Mouse (Mus musculus) forebrain, embryonic 15.5 days (tissue): ENCODE measurements around the gene Dynlt1c. TPM values are rescaled to one million over a fixed set of nuclear protein-coding genes. Genes with fewer than 3 reads are reported as not detected.
"Not testable (repeated sequence)": the region's sequence is repeated elsewhere in the genome, so short reads cannot be mapped to it uniquely, and the experiment has no call there.

ENCODE experiments used
- ATAC-seq: fragments of 200-750 bp; cut with Nextera tagmentation; replicated peaks from 2 replicates; pipeline ENCODE4 v1.8.0; 2017; ENCODE audit warnings: mild to moderate bottlenecking, moderate TSS enrichment, moderate library complexity
- H3K27ac ChIP-seq: fragments of 300-500 bp; sonication (generic); replicated peaks from 2 replicates; pipeline ENCODE4 v1.5.1; 2015; ENCODE audit warnings: mild to moderate bottlenecking, inconsistent platforms
- H3K27me3 ChIP-seq: fragments of 300-500 bp; sonication (generic); 2 replicates; pipeline ENCODE4 v1.6.1; 2015; ENCODE audit warnings: inconsistent platforms
- H3K36me3 ChIP-seq: fragments of 300-500 bp; sonication (generic); 2 replicates; pipeline ENCODE4 v1.6.1; 2015; ENCODE audit warnings: mild to moderate bottlenecking, inconsistent platforms
- H3K4me1 ChIP-seq: fragments of 300-500 bp; sonication (generic); 2 replicates; pipeline ENCODE4 v1.6.1; 2015; ENCODE audit warnings: inconsistent platforms
- H3K4me2 ChIP-seq: fragments of 300-500 bp; sonication (generic); replicated peaks from 2 replicates; pipeline ENCODE4 v1.6.1; 2015; ENCODE audit warnings: mild to moderate bottlenecking, inconsistent platforms
- H3K4me3 ChIP-seq: fragments of 300-500 bp; sonication (generic); 2 replicates; pipeline ENCODE4 v1.5.1; 2015; ENCODE audit warnings: mild to moderate bottlenecking, inconsistent platforms
- H3K9ac ChIP-seq: fragments of 300-500 bp; sonication (generic); replicated peaks from 2 replicates; pipeline ENCODE4 v1.6.1; 2015; ENCODE audit warnings: mild to moderate bottlenecking, inconsistent platforms
- H3K9me3 ChIP-seq: fragments of 300-500 bp; sonication (generic); 2 replicates; pipeline ENCODE4 v1.6.1; 2016; ENCODE audit warnings: inconsistent platforms
- WGBS: fragments of 180-500 bp; shearing (Covaris S2); methylation state at CpG from one replicate; pipeline ENCODE4 v1.1.7; 2015; ENCODE audit warnings: mixed read lengths; 5-methylcytosine and 5-hydroxymethylcytosine counted together
- polyA plus RNA-seq: library from polyadenylated mRNA; unstranded; fragments of >200 nt; fragmentation: Nextera tagmentation; extraction: Ambion mirVana; gene quantifications from 2 replicates; pipeline ENCODE4 v1.2.1, GENCODE M21; 2015

Gene Dynlt1c
- polyA plus RNA-seq, 1 experiment from 2014 or later = 59.5 TPM

DNA sequence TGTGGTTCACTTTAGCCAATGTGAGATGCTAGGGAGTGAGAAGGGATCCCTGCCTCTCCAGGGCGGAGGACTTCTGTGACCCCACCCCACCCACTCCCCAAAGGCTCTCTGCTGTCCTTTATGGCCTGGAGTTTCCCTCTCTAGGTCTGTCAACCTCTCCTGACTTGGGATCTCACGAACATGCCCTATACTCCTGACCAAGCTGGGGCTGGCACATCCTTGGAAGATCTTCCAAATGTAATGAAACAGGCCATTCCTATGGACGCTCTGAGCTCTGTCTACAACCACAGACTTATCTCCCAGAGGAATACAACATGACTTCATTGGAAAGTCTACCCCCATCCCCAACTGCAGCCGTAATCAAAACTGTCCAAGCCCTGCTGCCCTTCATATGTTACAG lies 43.2 kb downstream of the Dynlt1c start:
- H3K4me3 ChIP-seq, H3K36me3 ChIP-seq, H3K4me1 ChIP-seq, H3K27me3 ChIP-seq, H3K27ac ChIP-seq, H3K4me2 ChIP-seq, H3K9me3 ChIP-seq, ATAC-seq, H3K9ac ChIP-seq: not testable (repeated sequence)
- 95% methylated on average over 4 of the region's 4 CpGs for WGBS

DNA sequence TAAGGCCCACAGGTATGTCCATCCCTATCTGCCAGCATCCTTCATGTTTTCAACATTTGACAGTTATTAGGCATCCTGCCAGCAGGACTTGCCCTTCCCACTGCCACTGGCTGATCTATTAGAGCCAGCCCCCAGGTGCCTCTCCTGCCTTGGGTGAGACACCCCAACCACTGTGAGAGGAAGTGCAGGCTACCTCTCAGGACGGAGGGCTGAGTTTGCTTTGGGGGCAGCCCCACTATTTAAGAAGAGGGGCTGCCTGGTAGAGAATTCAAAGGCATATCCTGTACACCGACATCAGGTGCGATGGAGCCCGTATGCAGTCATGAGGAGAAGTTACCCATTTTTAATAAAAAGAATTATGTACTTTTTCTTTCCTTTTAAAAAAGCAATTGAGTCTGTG lies 44.2 kb downstream of the Dynlt1c start:
- 87% methylated on average over 4 of the region's 4 CpGs for WGBS
- H3K9ac ChIP-seq, H3K9me3 ChIP-seq, H3K27me3 ChIP-seq, H3K4me1 ChIP-seq, H3K27ac ChIP-seq, H3K36me3 ChIP-seq, H3K4me2 ChIP-seq, H3K4me3 ChIP-seq, ATAC-seq: not testable (repeated sequence)

DNA sequence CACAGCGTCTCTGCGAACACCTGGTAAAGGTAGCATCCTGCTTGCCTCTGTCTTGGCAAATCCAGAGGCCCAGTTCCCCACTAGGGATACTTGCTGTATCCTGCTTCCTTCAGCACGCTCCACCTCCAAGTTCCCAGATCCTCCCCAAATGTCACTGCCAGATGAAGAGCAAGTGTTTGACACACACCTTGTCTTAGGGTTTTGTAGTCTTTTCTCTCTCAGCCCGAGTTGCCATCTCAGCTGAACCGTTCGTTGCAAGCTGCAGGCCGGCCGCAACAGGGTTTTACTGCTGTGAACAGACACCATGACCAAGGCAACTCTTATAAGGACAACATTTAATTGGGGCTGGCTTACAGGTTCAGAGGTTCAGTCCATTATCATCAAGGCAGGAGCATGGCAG lies 45.4 kb downstream of the Dynlt1c start:
- not testable (repeated sequence) for ATAC-seq, H3K4me3 ChIP-seq, H3K36me3 ChIP-seq, H3K9me3 ChIP-seq, H3K27ac ChIP-seq, H3K9ac ChIP-seq, H3K4me1 ChIP-seq, H3K4me2 ChIP-seq, H3K27me3 ChIP-seq
- WGBS = 97% methylated on average over 8 of the region's 8 CpGs

DNA sequence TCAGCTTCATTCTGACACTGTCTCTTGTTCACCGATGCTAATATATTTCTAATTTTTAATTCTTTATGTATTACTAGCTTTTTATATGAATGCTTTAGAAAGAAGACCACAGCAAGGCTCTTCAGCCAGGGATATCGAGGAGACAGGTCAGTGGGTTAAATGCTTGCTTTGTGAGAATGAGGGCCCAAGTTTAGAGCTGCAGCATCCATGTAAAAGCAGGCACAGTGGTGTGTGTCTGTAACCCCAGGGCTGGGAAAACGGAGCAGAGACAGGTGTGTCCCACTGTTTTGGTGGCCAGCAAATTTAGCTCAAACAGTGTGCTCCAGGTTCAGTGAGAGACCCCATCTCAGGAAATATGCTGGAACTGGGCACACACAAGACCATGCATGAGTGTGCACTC lies 46.0 kb downstream of the Dynlt1c start:
- not testable (repeated sequence) for H3K27me3 ChIP-seq, H3K4me3 ChIP-seq, H3K36me3 ChIP-seq, H3K9ac ChIP-seq, H3K9me3 ChIP-seq, H3K27ac ChIP-seq, H3K4me1 ChIP-seq, H3K4me2 ChIP-seq, ATAC-seq
- WGBS = 98% methylated on average over 3 of the region's 3 CpGs

DNA sequence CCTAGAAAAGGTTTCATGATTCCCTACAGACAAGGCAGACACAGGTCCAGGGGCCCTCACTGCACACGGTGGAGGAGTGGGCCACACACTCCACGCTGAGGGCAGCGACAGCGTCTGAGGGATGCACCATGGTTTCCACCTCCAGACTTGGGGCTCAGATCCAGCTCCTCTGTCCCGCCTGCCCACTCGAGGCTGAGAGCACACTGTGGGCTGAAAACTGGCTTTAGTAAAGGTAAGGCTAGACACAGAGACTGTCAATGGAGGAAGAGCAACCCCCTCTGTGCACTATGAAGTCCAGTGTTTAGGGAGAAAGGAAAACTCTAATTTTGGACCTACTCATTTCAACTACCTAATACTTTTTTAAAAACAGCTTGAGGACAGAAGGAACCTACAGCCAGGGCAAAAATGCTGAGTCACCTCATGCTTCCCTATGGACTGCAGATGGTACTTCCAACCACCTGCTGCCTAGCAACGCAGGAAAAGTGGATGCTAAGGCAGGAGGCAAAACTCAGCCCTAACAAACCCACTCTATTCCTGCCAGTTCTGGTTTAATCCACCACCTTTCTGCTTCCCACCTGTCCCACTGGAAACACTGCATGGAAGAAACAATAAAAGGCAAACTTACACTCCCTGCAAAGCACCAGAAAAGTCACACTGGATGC lies 49.6 kb downstream of the Dynlt1c start:
- WGBS = 88% methylated on average over 7 of the region's 7 CpGs
- H3K9me3 ChIP-seq, H3K9ac ChIP-seq, H3K27me3 ChIP-seq, ATAC-seq, H3K36me3 ChIP-seq, H3K27ac ChIP-seq, H3K4me1 ChIP-seq, H3K4me2 ChIP-seq, H3K4me3 ChIP-seq: not testable (repeated sequence)

DNA sequence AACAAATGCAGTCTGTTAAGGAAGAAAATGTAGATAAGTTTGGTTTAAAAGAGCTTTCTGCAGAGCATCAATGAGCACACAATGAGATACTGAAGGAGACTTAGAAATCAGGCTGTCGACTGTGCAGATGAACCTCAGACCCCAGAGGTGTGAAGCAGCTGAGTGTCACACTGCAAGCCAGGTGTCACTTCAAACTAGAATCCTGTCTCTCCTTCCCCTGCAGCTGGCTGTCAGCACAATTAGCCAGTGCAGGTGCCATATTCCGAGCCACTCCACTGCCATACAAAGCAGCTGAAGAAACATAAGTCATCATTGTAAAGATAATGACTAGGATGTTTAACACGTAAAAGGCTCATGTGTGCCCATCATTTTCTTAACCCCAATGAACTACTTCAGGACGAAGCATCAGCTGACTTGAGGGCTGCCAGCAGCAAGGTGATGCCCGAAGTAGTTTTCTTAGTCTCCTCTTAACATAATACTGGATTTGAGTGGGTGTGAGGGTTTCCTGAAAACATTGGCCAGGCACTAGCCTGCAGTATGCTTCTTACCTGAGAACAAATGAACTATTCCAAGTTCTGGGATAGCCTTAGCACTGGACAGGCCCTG lies 52.0 kb downstream of the Dynlt1c start:
- ATAC-seq, H3K27ac ChIP-seq, H3K4me3 ChIP-seq, H3K4me1 ChIP-seq, H3K9me3 ChIP-seq, H3K27me3 ChIP-seq, H3K4me2 ChIP-seq, H3K9ac ChIP-seq, H3K36me3 ChIP-seq: not testable (repeated sequence)
- WGBS = 70% methylated on average over 4 of the region's 5 CpGs

DNA sequence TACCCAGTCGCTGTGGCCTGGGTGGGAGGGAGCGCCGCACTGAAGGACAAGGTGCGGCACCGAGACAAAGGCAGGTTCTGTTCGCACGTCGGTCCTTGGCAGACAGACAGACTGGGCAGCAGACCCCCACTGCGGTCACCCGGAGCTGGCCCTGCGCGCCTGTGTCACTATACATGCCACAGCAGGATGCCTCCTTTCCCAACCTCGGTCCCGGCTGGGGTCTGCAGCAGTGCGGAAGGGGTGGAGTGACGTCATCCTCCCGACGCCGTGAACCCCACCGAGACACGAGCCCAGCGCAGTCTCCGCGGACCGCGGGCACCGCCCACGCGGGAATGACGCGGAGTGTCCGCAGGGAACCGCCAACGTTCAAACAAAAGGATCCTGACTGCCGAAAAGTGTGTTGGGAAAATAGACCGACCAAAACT lies 53.6 kb downstream of the Dynlt1c start:
- not testable (repeated sequence) for H3K27me3 ChIP-seq, H3K9me3 ChIP-seq, H3K4me1 ChIP-seq, H3K36me3 ChIP-seq
- peak overlapping the region; percentile 50 for H3K4me3 ChIP-seq
- ATAC-seq = peak; percentile 95
- H3K9ac ChIP-seq = peak overlapping the region; percentile 58
- under 1% methylated on average over 36 of the region's 36 CpGs for WGBS
- peak overlapping the region; percentile 91 for H3K27ac ChIP-seq
- peak overlapping the region; percentile 40 for H3K4me2 ChIP-seq

DNA sequence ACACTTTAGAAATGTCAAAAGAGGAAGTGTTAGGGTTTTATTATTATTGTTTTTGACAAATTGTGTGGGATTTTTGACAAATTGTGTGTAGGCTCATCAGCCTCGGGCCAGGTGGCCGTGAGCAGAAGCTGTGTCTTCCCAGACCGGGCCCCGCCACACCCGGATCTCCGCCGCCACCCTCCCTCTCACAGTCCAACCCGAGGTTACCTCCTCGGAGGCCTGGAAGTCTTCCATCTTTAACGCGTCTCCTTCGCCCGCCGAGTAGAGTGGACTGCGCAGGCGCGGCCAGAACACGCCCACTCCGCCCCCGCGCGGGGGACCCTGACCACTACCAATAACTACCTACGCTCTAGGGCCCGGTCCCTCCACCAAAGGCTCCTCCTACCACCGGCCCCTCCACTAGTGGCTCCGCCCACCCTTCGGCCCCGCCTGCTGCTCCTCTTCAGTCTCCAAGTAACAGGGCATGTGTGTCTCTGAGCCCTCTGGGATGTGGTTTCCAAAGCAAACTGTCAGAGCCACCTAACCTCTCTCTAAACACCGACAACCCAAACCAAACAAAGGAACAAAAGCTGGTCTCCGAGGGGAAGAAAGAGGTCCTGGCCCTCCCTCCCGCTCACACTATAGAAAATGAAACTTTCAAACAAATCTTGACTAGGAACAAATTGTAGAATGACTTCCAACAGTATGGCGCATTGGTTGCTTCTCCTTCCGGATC lies 54.3 kb downstream of the Dynlt1c start, which contains the start of gene Dynlt1f:
Dynlt1f (minus strand) TSS at position 334 of the 715 bp plus-strand sequence.
- peak; percentile 96 for ATAC-seq
- WGBS = 3% methylated on average over 25 of the region's 33 CpGs

DNA sequence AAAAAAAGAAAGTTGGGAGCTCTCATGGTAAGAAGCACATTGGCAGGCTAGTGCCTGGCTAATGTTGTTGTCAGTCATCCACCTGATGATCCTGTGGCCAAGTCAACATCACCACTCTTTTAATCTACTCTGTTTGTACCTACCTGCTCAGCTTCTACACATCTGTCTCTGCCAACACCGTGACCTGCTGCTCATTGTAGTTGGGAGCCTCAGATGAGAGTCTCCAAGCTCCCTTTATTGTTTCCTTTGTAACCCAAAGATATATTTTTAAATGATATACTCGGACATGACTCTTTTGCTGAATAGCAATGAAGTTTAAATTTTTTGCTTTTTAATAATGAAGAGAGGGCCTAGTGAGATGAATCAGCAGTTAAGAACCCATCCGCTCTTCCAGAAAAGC lies 55.0 kb downstream of the Dynlt1c start:
- not testable (repeated sequence) for H3K4me2 ChIP-seq, H3K9ac ChIP-seq, H3K27ac ChIP-seq, H3K9me3 ChIP-seq, H3K4me1 ChIP-seq, ATAC-seq, H3K27me3 ChIP-seq, H3K36me3 ChIP-seq, H3K4me3 ChIP-seq
- WGBS = 87% methylated on average over 2 of the region's 3 CpGs

More for the DNA sequence above, 54.3 kb downstream of the Dynlt1c start, which contains the start of gene Dynlt1f:
- H3K4me1 ChIP-seq, H3K27me3 ChIP-seq, H3K36me3 ChIP-seq, H3K9me3 ChIP-seq: not testable (repeated sequence)
- Histone ChIP-seq H3K27ac (peak within 1 kb of the TSS; percentile 91), H3K4me3 (peak within 1 kb of the TSS; percentile 50), H3K9ac (peak within 1 kb of the TSS; percentile 58), H3K4me2 (peak within 1 kb of the TSS; percentile 40)

DNA sequence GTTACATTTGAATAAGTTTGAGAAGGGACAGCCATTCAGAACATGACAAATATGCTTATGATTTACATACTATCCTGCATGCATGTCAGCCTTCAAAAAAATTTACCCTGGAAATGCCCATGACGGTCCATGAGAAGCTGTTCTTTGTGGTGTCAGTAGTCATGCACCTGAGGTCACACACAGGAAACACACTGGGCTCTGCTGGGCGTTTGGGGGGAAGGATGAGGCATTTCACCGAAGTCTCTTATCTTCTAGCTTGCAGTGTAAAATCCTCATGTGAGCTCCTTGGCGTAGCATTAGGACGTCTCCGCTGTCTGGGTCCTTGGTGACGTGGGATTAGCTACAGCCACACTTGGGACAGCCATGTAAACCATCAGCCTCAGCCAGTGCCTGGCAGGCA lies 57.3 kb downstream of the Dynlt1c start, which contains the start of gene Sytl3:
Sytl3 (plus strand) TSS at position 293 of the 400 bp plus-strand sequence.
- not testable (repeated sequence) for ATAC-seq, H3K36me3 ChIP-seq, H3K9ac ChIP-seq, H3K4me2 ChIP-seq, H3K9me3 ChIP-seq, H3K27ac ChIP-seq, H3K4me3 ChIP-seq, H3K27me3 ChIP-seq, H3K4me1 ChIP-seq
- 88% methylated on average over 5 of the region's 7 CpGs for WGBS
